Mouse (Mus musculus) heart, adult 2 months (tissue): ENCODE measurements at regions not wholly inside any gene's neighbourhood (a gene's known extent, or its start where the extent isn't known, plus 50 kb on each side); places are given as distances from the start of the nearest gene placed in this dataset.

ENCODE experiments used
- CTCF ChIP-seq: fragments of 200-600 bp; IDR thresholded peaks from 2 replicates; pipeline ENCODE4 v1.8.1; 2022; ENCODE audit warnings: antibody characterized with exemption, mild to moderate bottlenecking, moderate library complexity
- EP300 ChIP-seq: fragments of 200-500 bp; IDR thresholded peaks from 2 replicates; pipeline ENCODE4 v1.6.1; 2011; ENCODE audit warnings: low read depth, low read length, control low read depth; ENCODE audit not compliant: insufficient read depth
- POLR2A ChIP-seq: fragments of 200-500 bp; IDR thresholded peaks from 2 replicates; pipeline ENCODE4 v1.6.1; 2011; ENCODE audit warnings: mild to moderate bottlenecking, low read depth, low read length, control low read depth; ENCODE audit not compliant: insufficient read depth

- TF ChIP-seq POLR2A (no peak), CTCF (no peak), EP300 (no peak)
Observed at GRCm38 (mm10) chr2:10737458-10737775, 367.1 kb downstream of the Sfmbt2 start.
